Mouse (Mus musculus) lung, postnatal 0 days (tissue): ENCODE results near the gene Ccdc28a.

Experiments used
- CTCF ChIP-seq: IDR thresholded peaks from 2 replicates; pipeline ENCODE4 v1.5.1; 2016; ENCODE audit warnings: antibody characterized with exemption, mild to moderate bottlenecking
- EP300 ChIP-seq: IDR thresholded peaks from 2 replicates; pipeline ENCODE4 v1.6.1; 2016; ENCODE audit warnings: antibody characterized with exemption, mild to moderate bottlenecking, control low read depth

DNA sequence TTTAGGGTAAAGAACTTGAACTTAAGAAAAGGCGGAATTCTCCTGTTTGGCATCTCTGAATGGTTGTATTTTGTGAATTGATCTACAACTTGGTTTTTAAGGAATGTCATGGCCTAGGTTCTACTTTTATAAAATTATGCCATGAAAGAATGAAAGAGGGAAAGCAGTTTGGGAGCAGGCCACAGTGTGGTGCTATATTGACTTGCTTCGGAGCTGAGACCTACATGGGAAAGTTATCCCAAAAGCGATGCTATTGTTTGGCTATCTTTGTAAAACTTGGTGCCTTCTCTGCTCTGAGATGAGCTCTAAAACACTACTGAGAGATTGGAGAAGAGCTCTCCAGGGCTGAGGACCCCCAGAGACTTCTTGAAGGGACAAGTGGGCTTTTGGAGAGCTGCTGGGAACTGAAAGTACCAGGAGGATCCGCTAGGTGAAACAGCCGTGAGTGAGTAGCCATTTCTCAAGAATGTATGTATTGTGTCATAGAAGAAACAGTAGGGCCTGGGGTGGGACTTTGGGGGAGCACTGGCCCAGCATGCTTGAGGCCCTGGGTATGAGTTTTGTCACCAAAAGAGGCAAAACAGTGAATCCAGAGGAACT is 1.6 kb upstream of the Ccdc28a start:
- TF ChIP-seq CTCF: peak; percentile 6; the same call in 1 of the 2 replicates
- no peak for TF ChIP-seq EP300
